Mouse (Mus musculus) liver, adult (tissue): Measurements from ENCODE around the gene Fam89b.

Source experiments
- GATA4 ChIP-seq: IDR thresholded peaks from 2 replicates; pipeline ENCODE4 v1.6.1; 2014; ENCODE audit warnings: mild to moderate bottlenecking, low read length; ENCODE audit not compliant: insufficient replicate concordance

Fam89b gene

DNA sequence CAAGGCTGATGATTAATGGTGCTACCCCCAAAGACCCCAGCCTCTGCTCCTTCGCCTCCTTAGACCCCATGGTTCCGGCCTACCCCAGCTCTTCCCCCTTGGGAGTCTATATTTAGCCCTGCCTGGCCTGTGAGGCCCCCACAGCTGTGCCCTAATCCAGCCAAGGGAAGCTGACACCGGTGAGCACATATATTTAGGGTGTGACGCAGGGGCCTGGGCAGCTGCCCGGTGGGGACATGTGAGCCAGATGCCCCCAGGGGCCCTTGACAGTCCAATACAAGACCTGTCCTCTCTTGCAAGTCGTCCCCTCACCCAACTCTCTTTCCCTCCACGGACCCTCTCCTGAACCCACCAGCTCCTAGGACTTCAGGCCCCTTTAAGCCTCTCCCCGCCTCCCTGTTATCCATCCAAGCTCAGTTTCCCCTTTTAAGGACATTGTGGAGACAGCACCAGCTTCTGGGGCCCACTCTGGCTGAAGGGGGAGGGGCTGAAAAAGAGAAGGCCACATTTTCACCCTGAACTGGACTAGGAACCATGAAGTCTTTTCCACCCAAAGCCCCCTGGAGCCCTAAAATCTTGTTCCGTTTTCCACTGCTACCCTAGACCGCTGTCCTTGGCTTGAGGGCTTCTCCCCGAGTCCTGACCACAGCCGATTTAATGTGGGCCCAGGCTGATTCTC, 4.3 kb downstream of the Fam89b start:
- TF ChIP-seq GATA4 = no peak

- TF ChIP-seq GATA4 = peak; percentile 27; the same call in 1 of the 2 replicates
Measured at GRCm38 (mm10) chr19:5724549-5724941, 4.9 kb downstream of the Fam89b start.

DNA sequence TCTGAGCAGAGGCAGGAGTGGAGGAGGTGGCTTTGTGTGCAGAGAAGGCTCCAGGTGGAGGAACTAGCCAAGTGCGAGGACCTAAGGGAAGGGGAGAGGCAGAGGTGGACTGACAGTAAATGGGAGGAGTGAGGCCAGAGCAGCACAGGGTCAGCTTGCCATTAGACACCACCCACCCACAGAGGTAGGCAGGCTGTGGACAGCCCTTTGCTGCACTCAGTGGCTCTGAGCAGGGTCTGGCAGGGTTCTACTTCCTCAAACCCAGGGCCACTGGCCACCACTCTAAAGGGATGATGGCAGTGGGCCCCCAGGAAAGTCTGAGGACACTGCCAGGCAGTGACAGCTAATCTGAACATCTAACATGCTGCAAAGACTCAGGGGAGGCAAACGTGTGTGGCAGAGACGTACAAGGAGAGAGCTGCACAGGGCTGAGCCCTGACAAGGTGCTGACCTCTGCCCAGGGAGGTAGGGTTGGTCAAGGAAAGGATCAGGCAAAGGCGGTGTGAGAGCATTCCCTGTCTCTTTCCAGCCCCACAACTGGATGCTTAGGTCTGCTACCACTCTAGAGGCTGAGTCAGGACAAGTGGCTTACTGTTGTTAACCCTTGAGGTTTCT, 5.4 kb downstream of the Fam89b start:
- TF ChIP-seq GATA4 = no peak

- no peak for TF ChIP-seq GATA4
Measured at GRCm38 (mm10) chr19:5722848-5723425, 6.5 kb downstream of the Fam89b start.

DNA sequence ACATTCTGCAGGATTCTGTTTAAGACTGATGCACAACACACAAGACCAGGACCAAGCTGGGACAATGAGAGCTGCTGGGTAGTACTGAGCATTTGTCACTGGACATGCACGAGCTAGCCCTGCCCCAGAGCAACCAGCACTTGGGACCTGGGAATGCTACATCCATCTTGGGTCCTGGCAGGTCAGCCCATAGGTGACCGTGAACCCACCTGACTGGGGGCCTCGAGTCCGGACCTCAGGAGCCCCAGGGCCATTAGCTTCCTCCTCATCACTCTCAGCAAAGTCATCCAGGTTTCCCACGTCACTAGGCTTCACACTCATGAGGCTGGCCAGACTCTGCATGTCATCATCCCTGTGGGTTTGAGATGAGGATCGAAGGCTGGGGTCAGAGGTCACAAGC, 8.2 kb downstream of the Fam89b start:
- TF ChIP-seq GATA4 = no peak

- no peak for TF ChIP-seq GATA4
Measured at GRCm38 (mm10) chr19:5716955-5717354, 12.5 kb downstream of the Fam89b start.

GRCm38 (mm10) chr19:5715793-5716688, 13.4 kb downstream of the Fam89b start:
- TF ChIP-seq GATA4 = no peak

- TF ChIP-seq GATA4 = no peak
Measured at GRCm38 (mm10) chr19:5713730-5714129, 15.7 kb downstream of the Fam89b start.

- no peak for TF ChIP-seq GATA4
Measured at GRCm38 (mm10) chr19:5713255-5713654, 16.2 kb downstream of the Fam89b start.

DNA sequence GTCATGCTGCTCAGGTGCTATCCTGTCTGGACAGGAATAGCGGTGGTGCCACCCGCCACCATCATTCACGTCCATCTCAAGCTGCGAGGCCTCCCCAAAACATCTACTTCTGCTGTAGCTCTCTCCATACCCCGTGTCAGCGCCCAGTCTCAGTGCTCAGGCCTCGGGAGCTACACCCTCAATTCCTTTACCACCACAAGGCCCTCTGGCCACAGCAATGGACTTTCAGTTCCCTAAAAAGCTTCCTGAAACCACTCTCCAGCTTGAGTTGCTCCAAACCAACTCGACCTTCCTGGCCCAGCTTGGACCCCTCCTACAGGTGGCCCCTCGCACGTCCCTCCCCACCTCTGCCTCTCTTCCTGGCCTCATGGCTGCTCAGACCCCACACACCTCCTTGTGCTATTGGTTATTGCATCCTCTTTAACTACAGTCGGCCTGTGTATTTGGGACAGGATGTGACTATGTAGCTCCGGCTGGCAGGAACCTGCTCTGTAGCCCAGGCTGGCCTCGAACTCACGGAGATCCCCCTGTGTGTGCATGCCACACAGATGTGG, 17.5 kb downstream of the Fam89b start:
- TF ChIP-seq GATA4 = no peak

DNA sequence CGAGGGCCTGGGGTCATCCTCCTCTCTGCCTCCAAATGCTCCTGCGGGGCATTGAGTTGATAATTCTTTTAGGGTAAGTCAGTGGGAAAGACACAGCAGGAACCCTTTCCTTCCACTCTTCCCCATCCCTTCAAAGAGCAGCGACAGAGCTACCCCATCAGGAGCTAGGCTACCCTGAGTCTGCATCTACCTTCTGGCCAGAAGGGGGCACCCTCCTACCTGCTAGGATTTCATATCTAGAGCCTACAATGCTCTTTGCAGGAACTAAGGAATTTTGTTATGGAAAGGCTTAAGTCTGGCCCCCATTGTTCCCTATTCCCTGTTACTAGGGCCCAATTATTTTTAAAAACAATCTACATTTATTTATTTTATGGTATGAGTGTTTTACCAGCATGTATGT, 18.2 kb downstream of the Fam89b start:
- TF ChIP-seq GATA4 = no peak

GRCm38 (mm10) chr19:5710581-5710980, 18.9 kb downstream of the Fam89b start:
- TF ChIP-seq GATA4 = no peak

GRCm38 (mm10) chr19:5710068-5710467, 19.4 kb downstream of the Fam89b start:
- TF ChIP-seq GATA4 = no peak

DNA sequence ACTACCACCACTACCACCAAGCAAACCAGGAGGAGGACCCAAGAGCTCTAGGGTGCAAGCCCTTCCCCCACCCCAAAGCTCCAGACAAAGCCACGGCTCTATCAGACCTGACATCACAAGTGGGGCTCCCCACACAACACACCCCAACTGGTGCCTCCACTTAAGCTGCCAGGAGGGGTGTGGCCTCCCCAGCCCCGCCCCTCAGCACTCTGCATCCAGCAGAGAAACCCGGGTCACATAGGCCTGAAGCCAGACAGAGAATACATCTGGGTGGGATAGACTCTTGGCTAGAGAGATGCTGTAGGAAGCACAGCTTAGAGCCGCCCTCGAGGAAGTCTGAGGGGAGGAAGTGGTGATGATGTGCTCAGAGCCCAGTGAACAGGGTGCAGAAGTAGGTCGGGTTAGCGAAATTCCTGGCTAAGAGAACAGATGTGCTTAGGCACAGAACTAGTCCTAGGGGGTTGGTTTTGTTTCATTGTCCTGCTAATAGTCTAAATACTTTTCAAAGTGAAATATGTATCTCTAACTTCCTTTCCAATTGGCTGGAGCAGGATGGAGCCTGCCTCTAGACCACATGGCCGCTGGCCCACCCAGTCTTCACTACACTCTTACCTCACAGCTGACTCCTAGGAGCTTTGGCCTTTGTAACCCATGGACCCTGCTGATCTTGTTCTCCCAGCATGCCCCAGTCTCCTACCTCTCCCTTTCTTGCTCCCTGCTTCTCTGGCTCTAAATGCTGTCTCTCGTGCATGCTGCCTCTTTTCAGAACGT, 24.5 kb downstream of the Fam89b start:
- TF ChIP-seq GATA4 = no peak
